Mouse (Mus musculus) frontal cortex, postnatal 36 days (tissue): ENCODE data around the gene Slc25a29.
"Not testable (repeated sequence)": the region's sequence is repeated elsewhere in the genome, so short reads cannot be mapped to it uniquely, and the experiment has no call there.

ENCODE experiments used
- DNase-seq, 2 experiments: peaks; one replicate each; pipeline ENCODE4 v3.0.0; 2022; ENCODE audit warnings: low spot score in 2 of 2

The Slc25a29 gene

DNA sequence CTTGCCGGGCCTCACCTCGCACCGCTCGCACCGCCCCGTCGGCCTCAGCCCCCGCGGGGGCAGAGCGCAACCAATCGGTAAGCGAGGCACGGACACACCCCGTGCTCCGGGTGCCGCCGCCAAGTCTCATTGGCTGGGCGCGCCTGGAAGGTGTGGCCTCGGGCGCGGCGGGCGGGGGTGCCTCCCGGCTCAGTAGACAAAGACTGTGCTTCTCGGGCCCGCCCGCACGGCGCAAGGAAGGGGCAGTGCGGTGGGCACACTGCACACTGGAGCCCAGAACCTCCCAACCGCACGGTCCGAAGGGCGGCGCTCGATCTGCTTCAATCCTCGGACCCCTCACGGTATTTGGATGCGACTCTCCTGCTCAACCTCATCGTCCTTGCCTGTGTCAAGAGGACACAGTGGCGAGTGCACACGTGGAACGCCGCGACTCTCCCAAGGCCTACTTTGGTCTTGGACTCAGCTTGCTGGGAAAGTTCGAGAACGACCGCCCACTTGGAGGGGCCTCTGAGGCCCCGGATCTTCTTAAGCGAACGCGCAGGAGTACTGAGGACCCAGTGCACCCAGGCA is at the start of gene Slc25a29, which contains the start of gene Slc25a47:
Gene Slc25a29 (minus strand): TSS at position 44 of the 570 bp plus-strand sequence.
Gene Slc25a47 (plus strand): TSS at position 207 of the 570 bp plus-strand sequence.
- peak; percentile 94 to 97 for DNase-seq

DNA sequence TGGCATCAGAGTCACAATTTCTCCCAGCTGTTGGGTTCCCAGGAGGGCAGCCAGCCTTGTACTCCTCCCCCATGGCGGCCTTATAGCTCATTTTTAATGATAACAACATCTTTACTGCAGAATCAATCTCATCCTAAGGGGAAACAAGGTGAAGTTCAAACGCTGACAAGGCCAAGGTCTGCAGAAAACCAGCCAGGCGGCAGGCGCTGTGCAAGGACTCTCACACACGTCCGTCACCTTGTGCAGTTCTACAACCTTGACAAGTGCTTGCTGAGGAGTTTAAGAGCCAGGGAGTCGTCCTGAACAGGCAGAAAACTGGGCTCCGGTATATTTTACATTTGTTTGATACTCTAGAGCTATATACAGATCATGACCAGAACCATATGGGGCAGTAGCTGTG is 47.1 kb upstream of the Slc25a29 start:
- DNase-seq: no peak

DNA sequence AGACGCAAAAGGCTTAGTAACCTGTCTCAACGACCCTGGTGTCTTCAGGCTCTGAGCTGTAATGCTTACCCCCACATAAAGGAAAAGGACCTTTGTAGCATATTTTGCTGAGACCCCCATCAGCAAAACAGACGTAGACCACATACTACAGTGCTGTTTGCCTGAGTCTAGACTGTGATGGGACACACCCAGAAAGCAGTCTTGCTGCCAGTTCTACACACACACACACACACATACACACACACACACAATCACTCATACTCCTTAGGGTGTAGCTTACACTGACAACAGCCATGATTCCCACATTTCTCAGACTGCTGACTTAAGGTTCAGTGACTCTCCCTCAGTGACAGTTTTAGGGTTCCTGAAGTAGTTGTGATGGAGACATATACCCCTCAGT is 45.5 kb upstream of the Slc25a29 start:
- no peak for DNase-seq

DNA sequence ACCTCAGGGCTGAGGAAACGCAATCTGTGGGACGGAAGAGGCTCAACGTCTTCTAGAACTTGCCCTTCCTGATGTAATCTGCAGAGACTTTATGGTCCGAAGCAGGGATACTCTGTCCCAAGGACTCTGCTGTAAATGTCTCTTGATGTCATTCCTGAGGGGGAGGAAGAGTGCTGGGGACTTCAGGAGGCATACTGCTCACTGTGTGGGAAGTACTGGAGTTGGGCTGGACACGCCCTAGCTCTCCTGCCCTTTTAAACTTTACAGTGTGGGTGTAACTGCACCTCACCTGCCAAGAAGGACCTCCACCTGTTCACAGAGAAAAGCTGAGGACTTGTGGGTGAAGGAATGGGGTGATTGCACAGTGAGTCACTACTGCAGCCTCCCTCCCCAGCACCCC is 44.9 kb upstream of the Slc25a29 start:
- DNase-seq: no peak

DNA sequence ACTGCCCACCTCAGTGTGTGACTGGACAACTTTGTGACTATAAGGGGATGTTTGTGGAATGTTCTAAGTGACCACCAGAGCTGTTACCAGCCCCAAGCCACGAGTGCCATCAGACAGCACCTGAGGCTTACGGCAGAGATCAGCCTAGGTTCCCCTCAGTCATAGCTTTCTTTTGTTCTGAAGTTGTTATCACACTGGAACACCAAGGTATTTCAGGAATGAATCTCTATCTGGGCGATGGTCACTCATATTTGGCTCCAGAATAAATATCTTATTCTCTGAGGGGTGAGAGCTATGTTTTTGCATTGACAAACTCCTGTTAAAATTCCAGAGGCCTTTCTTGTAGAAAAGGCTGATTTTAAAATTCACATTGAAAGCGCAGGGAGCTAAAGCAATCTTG is 43.5 kb upstream of the Slc25a29 start:
- no peak for DNase-seq

DNA sequence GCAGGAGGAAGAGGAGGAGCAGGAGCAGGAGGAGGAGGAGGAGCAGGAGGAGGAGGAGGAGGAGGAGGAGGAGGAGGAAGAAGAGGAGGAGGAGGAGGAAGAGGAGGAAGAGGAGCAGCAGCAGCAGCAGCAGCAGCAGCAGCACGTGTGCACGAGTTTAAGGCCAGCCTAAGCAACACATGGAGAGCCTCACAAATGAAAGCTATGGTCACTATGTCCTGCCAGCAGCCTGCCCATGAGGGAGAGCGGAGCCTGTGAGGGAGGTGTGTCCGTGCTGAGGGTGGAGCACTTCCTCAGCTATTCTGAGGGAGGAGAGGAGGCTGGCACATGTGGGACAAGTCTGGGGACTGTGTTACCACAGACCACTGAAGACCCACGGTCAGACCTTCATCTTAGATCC is 37.4 kb upstream of the Slc25a29 start:
- no peak for DNase-seq

DNA sequence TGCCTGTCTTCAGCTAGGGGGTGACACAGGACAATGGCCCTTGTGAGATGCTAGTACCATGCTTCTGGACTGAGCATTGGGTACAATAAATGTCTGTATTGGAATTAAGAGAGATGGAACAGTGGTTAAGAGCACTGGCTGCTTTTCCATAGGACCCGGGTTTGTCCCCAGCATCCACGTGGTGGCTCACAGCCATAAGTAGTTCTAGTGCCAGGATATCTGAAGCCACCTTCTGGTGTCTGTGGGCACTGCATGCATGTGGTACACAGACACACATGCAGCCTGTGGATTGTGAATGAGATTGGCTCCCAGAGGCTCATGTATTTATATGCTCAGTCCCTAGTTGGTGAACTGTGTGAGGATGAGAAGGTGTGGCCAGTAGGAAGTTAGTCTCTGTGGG is 33.9 kb upstream of the Slc25a29 start:
- no peak for DNase-seq

DNA sequence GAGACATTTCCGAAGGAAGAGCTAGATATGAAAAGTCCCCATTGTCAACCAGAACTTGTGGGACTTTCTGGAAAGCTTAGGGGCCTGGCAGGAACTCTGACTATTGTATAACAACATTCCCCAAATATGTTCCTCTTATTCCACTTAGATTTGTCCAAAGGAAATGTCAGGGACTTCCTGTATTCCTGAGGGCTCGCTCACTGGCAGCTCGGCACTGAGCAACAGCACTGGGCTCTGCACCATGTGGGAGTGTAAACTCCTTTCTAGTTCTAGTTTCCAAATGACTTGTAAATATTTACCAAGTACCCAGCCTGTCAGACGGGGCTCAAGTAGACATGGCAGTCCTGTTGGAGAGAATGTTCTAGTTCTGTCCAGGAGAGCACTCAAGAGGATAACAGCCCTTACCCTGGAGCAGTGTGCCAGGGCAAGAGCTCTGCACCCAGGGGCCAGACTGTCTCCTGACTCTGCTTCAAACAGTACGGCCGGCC is 29.4 kb upstream of the Slc25a29 start:
- DNase-seq: no peak

DNA sequence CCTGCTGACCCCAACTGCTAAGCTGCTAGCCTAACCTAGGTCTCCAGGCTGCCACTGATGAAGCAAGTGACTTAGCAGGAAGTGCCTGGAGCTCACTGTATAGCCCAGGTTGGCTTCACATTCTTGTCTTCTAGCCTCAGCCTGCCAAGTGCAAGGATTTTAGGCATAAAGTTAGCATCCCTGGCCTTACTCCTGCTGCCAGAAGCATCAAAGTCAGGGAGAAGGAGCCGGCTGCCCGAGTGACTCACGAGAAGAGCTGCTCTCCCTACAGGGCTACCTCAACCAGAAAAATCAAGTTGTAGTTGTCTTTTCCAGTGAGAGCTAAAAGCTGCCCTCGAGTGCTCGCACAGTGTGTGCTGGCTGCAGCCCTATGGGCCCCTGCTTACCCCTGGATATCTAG is 22.8 kb upstream of the Slc25a29 start:
- DNase-seq: no peak

DNA sequence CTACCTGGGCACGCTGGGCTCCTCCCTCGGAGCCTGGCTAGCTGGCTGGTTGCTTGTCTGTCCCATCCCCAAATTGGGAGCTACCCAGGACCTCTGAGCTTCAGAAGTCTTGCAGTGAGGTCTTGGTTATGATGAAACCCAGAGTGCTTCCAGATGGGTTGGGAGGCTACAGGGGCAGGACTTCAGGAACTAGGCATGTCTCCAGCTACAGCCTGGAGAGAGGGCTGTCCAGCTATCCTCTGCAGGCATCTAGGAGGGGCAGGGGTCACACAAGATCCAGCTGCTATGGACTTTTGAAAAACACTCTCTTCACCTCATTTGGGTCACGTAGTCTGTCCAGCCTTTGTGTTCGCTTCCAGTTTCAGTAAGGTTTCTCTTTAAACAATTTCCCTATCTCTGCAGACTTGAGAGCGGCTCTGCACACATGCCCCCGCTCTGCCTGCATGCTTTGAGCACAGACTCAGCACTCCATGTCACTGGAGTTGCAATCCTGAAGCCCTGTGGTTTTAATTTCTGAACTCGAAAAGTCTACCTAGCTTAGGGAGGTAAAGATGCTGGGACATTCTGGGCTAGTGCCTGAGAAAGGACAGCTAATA is 22.0 kb upstream of the Slc25a29 start:
- DNase-seq: no peak

DNA sequence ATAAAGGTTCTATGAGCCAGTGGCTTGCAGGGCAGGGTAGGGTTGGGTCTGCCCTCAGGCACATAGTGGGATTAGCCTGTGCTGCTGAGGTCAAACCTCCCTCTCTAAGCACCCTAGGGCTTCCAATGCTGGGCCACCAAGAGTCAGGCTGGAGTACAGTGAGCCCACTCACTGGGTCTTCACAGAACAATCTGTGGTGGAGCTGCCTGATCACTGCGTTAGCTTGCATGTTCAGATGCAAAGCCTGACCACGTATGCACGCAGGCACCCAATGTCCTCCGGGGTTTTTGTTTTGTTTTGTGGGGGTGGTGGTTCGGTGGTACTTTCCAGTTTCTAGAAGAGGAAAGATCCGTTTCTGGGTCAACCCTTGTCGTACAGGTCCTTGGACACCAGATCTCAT is 21.4 kb upstream of the Slc25a29 start:
- DNase-seq: no peak

DNA sequence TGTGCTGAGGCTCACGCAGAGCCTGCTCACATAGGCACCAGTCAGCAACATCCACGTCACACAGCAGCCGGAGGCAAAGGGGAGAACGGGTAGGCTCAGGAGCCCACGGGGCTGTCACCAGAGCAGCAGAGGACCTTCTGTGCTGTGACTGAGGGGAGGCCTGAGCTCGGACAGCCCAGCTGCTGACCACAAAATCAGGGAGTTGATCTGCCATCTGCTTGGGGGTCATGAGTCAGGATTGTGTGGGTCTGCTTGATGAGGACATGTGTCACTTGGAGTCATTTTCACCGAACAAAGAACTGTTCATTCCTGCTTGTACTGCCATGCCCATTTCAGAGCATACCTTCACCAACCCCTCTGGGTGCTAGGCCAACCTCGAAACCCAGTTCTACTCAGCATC is 20.5 kb upstream of the Slc25a29 start:
- no peak for DNase-seq

DNA sequence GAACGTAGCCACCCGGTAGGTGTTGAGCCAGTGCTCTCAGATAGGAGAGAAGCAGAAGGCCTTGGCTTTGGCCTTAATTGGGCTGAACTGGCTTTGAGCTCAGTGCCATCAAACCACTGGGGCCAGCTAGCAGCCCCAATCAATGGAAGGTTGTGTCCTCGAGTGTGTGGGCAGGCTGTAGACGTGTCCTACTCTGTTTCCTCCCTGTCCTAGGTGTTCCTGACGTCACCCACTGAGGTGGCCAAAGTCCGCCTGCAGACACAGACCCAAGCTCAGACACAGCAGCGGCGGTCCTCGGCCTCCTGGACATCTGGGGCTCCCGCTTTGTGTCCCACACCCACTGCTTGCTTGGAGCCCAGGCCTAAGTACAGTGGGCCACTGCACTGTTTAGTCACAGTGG is 19.4 kb upstream of the Slc25a29 start:
- no peak for DNase-seq

DNA sequence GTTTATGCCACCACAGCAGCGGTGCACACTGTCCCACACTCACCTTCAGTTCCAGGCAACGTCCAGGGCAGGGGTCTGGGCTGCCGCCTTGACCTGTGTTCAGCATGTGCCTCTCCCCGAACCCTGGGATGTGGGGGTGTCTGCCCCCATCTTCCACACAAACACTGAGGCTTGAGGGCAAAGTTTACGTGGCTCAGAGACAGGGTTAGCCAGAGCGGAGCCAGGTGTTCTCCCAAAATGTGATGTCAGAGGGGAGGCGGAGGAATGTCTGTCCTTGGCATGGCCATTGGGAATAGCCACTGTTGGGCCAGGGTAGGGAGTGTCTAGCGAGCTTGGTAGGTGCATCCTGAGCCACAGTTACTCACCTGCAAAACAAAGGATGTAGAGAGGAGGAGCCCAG is 17.1 kb upstream of the Slc25a29 start:
- DNase-seq: no peak

DNA sequence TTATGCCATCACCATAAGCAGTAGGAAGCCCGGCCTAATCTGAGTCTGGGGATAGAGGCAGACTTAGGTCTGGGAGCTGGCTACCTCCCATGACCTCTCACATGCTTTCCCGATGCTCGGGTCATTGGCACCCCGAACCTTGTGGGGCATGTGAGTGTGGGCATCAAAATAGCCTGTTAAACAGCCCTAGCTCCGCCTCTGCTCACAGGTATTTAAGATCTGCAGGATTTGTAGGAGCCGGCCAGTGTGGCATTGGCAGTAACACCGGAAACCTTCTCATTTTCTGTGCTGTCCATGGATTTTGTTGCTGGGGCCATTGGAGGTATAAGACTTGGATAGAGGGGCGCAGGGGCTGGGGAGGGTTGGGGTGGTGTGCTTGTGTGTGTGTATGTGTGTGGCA is 15.2 kb upstream of the Slc25a29 start:
- no peak for DNase-seq

DNA sequence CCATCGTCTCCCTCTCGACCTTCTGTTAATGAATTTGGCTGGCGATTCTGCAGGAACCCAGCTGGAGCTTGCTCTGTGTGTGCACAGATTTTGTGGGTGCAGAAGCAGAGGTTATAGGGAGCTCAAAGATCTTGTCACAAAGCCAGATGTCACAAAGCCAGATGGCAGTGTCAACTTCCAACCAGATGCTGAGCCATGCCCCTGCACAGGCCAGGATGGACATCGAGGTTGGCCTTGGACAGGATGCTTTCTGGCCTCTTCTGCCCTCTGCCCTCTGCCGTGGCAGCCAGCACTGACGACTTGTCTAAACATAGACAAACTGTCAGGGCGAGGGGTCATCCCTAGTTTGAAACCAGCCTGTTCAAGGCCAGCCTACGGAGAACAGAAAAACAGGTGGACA is 14.4 kb upstream of the Slc25a29 start:
- DNase-seq: no peak

DNA sequence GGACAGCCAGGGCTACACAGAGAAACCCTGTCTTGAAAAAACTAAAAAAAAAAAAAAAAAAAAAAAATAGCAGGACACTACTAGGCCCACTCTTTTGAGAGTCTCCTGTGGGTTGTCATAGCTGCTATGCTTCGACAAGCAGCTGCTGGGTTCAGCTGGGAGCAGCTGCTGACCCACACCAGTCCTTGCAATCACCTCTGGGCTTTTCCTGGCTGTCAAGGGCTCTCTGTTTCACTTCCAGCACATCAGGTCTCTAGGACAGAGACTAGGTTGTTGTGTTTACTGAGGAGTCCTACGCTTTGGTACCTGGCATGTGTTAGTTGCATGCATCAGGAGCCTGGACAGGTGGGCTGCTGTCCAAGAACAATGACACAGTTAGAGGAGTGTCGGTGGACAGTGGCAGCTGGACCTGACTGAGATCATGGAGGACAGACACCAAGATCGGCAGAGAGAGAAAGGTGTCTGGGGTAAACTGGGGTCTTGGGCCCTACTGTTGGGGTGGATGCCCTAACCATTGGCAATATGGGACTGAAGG is 13.9 kb upstream of the Slc25a29 start:
- DNase-seq: no peak

DNA sequence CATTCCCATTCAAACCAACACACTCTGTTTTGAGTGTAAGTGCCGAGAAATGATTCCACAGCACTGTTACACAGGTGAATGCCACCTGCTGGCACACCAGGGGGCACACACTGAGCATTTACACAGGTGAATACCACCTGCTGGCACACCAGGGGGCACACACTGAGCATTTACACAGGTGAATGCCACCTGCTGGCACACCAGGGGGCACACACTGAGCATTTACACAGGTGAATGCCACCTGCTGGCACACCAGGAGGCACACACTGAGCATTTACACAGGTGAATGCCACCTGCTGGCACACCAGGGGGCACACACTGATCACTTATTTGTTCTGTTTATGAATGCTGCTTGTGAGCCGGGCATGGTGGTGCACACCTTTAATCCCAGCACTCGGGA is 12.3 kb upstream of the Slc25a29 start:
- not testable (repeated sequence) for DNase-seq

DNA sequence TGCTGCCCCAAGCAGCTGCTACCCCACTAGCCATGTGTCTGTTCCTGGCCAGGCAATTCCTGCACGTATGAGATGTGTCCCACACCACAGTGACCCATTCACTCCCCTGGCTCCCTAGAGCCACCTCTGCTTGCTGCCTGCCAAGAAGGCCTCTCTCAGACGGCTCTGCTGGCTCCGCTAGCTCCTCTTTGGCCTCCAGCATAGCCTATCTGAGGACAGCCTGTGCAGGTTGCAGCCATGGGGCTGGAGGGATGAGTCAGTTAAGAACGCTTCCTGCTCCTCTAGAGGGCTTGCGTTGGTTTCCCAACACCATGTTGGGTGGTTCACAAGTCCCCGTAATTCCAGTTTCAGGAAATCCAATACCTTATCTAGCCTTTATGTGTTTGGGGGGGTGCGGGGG is 7.0 kb upstream of the Slc25a29 start:
- DNase-seq: no peak

DNA sequence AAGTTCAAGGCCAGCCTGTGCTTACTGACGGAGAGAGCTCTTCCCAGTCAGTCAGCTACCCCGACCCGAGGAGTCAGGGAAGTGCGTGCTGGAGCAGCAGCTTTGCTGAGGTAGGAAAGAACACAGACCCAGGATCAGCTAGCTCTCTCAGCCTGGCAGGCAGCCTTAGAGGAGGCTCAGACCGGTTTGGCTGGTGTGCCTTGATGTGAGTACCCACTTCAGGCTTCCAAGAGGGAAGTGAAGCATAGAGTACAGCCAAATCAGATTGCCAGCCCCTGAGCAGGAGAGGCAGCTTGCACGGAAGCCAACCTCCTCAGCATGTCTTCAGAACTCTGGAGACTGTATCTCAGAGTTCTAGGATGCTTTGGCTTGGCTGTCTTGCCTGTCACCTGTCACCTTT is 5.5 kb upstream of the Slc25a29 start:
- no peak for DNase-seq

DNA sequence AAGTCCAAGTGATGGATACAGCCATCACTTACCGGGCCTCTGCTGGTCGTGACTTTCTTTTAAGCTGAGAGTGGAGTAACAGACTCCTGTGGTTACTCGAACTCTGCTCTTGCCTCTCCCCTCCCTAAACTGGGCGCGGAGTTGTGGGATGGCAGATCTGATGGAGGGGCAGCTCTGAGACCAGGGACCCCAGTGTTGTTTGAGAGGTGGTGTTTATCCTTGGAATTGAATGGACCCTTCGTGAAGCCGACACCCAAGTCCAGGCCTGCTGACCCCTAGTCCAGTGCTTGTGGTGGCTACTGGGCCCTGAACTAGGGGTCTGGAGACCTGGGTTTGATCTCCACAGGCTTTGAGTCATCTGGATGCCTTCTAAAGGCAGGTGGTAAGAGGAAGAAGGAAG is 1.0 kb upstream of the Slc25a29 start:
- no peak for DNase-seq

DNA sequence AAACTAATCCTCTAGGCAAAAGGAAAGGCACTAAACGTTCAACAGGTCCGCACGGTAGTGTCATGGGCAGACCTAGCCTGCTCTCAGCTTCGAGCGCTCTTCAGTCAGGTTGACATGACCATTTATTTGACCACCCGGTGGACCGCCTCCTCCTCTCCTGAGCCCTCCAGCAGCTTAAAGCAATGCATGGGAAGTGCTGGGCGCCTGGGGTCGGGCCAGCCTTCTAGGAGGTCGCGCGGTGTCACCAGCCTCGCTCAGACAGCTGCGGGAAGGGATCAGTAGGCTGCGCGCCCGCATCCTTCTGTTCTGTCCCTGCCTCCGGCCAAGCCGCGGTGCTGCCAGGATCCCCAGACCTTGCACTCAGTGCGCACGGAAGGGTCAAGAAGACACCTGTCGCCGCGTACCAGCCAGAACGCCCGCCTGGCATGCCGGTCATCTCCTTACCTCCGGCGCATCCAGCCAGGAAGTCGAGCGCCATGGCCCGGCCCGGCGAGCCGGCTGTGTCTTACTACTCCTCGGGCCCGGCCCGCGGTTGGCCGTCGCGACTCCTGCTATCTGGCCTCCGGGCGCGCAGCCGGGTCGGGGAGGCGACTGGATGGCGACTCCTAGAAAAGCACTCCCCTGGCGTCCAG is 359 bp downstream of the Slc25a29 start:
- no peak for DNase-seq

DNA sequence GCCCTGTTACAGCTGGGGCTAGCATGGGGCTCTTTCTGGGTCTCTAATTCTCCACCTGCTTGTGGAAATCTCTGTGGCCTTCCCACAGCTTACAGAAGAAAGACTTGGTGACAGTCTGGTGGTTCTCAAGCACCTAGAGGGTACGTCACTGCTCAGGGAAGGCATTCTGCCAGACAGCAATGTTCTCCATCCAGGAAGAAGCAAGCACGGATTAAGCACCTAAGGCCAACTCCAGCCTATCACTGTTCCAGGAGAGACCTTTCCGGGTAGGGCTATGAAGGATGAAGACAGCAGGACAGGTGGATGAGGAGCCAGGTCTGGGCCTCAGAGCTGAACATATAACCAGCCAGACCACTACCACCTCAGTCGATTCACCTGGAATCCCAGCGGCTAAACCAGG is 897 bp downstream of the Slc25a29 start:
- no peak for DNase-seq
